Mouse (Mus musculus): ENCODE measurements at regions not wholly inside any gene's neighbourhood (a gene's known extent, or its start where the extent isn't known, plus 50 kb on each side); places are given as distances from the start of the nearest gene placed in this dataset.

DNA sequence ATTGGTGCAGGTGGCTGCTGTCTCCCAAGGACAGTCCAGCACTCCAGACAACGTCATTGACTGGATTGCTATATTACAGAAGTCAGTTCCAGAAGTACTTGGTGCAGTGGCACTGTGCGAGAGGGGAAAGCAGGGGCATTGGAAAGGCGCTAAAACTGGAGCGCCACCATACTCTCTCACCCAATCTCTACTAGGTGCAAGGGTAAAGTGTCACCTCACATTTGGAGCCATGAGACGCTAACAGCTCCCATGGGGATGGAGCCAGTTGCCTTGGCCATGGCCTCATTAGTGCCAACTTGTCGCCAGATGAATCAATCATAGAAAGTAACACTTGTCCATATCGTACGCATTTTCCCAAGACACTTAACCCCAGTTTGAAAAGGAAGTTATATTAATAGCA, 1617.2 kb upstream of the Gulo start:
- no peak for DNase-seq

DNA sequence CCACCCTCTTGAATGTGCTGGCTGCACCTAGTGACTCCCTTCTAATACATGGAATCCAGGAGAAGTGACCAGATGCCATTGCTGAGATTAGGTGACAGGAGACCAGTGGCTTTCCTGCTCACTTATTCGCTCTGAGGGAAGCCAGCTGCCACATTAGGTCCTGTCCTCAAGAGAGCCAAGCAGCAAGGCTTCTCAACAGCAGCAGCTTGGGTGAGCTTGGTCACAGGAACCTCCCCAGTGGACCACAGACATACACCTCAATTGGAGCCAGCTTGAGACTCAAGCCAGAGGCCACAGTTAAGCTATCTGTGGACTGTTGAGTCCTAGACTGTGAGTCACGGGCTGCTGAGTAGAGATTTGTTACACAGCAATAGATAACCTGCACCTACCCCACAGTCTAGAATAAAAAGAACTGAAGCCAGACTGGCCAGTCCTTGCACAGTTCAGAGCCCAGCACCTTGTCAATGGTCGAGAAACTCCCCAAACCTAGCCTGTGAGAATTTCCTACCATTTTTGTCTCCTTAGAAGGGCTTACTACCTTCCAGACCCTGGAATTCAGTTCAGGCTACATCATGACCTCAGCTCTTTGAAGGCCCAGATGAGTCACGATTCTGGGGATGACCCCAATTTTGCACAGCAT, 1615.0 kb upstream of the Gulo start:
- no peak for DNase-seq

DNA sequence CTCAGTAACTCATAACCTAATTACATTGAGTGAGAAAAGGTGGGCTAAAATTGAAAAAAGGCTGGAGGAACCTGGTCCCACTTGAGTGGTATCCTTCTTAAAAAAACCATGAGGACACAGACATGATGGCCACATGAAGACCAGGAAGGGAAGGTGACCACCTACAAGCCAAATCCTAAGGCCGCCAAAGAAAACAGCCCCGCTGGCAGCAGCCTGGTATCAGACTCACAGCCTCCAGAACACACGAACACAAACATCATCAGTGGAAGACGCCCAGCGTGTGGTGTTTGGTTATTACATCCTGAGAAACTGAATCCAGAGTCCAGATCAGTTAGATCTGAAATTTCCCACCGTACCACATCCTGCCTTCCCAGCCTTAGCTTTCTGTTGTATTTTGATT, 1613.9 kb upstream of the Gulo start:
- DNase-seq, result no peak

DNA sequence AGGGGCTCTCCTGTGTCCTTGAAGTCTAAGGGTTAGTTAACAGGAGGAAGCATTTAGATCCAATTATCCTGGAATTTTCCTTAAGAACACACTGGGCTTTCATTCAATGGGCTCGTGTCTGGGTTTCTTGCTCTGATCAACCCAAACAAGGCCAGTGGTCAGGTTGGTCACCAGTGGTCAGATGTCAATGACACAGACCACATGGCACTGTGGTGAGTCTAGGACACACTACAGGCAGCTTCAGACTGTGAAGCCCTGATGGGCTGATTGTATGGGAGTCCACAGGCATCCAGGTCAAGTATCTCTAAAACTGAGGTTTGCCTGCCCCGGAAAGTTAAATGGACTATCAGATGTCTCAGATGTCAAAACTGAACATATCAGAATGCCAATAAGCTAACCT, 1612.5 kb upstream of the Gulo start:
- no peak for DNase-seq

DNA sequence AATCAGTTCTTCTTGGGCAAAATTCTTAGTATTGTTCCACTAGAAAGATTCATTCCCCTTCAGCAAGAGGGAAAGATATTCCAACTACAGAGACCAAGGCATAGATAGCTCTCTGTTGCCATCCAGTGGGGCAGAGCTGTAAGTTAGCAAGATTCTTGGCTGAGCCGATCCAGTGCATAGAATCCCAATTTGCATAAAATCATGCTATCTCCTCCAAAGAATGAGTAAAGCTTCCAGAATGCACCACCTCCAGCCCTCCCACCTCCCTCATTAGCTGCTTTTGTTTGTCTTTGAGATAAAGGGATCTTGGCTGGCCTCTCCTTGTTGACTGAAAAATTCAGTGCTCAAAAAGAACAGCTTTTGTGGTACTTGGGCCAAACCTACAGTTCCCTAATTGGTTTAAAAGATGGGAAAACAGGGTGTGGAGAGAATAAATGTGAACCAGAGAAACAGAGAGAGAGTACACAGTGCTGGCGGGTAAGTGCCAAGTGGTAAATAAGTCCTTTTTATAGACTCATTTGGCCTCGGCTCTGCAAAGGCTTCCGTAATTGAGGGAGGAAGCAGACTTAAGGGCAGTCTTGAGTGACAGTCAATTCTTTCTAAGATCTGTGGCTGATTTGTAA, 1612.0 kb upstream of the Gulo start:
- peak; percentile 65 for DNase-seq

DNA sequence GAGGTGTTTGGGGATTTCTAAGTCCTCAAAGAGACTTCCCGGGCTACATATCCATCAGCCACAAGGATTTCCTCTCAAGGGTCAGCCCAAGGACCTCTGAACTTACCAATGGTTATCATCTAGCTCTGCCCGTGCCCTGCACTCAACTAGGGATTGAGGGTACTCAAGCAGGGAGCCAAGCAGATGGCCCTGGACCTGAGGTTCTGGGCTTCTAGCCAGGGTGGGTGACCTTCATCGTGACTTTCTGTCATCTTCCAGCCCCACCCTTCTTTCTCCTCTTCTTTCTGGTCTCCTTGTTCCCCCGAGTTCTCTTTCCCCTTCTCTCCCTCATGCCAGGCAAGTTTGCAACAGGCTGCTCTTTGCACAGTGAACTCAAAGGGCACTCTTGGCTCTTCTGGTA, 1610.6 kb upstream of the Gulo start:
- DNase-seq, result no peak

DNA sequence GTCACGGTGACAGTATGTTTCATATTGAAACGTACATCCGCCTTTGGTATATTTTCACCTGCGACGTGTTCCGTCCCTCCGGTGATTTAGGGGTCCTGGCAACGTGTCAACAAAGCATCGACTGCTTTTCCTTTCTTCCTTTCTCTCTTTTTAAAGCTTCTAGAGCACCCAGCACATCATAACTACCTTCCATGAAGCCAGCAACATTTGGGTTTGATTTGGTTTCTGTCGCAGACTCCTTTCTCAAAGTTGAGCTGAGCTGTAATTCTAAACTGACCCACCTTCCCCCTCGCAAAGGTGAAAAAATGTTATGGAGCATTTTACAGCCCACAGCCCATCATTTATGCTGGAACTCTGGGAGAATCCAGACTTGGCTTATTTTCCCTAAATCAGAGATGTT, 1605.4 kb upstream of the Gulo start:
- no peak for DNase-seq

DNA sequence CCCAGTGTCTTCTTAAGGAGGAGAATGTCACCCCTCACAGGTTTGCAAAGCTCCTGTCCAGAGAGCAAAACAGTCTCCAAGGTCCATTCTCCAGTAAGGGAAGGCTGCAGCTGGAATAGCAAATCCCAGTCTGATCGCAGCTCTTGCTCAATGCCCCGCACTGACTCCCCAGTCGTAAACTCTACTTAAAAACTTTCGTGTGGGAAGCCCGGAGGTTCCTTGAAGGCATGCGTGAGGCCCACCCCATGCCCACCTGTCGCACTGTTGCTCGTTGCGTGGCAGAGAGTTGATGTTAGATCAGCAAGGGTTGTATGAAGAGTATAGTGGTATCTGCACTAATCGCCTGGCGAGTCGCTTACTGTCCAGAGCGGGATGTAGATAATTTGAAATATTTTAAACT, 1604.7 kb upstream of the Gulo start:
- no peak for DNase-seq

DNA sequence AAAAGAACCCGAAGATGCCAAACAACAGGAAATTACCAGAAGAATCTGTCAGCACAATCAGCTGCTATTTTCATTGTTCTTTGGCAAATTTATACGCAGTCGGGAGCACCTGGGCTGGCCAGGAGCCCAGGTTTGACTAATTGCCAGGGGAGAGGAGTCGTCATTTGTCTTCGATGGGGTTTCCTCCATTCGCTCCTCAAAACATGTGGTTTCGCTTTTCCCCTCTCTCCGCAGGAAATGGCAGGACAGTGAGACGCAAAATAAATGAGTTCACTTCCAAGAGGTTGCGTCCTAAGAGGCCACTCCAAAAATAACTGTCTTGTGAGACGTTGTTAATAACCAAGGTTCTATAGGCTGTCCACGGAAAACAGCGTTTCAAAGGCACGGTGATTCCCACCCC, 1604.2 kb upstream of the Gulo start:
- peak; percentile 74 for DNase-seq

DNA sequence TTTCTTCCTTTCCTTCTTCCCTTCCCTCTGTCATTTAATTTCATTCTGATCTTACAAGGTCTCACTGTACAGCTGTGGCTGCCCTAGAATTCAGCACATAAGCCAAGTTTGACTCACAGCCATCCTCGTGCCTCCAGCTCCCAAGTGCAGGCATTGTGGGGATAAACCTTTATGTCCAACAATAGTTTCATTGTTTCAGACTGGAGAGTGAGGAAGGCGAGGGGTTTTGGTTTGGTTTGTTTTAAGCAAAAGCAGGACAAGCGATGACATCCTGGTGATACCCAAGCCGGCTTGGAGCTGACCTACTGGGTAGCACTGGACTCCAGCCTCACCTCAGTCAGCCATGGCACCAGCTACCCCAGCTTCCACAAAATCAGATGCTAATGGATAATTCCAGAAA, 1603.5 kb upstream of the Gulo start:
- no peak for DNase-seq

DNA sequence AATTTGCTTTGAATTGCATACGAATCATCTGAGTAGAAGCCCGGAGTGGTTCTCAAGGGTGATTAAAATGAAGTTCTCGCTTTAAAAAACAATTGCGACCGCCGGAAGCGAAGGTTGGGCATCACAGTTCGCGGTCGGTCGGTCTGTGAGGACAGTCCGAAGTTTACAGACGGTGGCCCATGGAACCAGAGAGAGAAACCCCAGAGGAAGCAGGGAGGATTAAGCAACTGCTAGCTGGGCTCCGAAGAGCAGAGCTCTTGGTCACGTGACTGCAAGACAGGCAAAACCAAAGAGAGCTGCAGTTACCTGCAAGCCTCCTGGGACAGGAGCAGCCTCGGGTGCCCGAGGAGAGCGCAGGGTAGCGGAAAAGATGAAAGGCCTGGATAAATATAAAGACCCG, 1599.3 kb upstream of the Gulo start:
- DNase-seq, result peak; percentile 30

DNA sequence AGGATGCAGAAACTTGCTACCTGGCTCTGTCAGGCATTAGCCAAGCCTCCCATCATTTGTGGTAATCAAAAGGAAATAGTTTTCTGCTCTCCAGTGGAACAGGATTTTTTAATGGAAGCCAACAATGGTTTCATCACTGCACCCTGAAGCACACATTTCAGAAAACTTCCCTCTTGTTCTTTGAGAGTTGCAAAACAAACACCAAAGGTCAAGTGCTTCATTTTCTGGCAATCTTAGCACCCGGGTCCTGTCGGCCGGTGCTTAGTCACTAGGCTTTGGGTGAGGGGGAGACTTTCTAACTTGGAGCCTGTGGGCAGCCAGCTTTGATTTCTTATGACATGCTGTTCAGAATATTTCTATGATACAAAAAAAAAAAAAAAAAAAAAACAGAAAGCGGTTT, 1594.0 kb upstream of the Gulo start:
- no peak for DNase-seq

DNA sequence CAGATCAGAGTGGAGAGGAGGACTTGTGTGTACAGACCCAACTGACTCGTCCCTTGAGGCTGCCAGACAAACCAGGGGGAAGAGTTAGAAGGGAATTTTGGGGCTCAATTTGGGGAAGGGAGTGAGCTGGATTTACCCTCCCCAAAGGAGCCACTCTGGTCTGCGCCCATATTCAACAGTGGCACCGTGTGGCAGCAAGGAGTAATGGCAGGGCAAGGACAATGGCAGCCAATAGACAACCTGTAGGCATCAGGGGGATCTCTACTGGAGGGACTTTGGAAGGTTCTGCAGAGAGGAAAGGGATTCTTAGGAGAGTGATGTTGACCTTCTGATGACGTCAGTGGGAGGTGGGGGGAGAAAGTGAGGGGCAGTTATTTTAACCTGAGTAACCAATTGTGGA, 1590.7 kb upstream of the Gulo start:
- peak; percentile 24 for DNase-seq

DNA sequence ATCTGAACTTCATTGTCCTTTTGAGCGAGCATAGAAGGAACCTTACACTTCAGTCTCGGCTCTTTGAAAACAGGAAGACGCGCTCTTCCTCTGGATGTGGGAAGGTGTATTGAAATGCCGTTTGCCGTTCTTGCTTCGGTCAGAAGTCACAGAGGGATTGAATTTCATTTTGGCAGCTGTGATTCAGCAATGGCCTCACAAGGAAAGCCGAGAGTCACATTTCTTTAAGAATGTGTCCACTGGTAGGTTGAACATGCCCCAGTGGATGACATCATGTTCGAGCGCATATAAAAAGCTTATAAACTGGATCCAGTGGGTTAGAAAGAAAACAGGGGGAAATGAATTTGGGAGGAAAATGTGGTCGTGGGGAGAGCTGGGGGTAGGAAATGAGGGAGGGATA, 1579.6 kb upstream of the Gulo start:
- no peak for DNase-seq

DNA sequence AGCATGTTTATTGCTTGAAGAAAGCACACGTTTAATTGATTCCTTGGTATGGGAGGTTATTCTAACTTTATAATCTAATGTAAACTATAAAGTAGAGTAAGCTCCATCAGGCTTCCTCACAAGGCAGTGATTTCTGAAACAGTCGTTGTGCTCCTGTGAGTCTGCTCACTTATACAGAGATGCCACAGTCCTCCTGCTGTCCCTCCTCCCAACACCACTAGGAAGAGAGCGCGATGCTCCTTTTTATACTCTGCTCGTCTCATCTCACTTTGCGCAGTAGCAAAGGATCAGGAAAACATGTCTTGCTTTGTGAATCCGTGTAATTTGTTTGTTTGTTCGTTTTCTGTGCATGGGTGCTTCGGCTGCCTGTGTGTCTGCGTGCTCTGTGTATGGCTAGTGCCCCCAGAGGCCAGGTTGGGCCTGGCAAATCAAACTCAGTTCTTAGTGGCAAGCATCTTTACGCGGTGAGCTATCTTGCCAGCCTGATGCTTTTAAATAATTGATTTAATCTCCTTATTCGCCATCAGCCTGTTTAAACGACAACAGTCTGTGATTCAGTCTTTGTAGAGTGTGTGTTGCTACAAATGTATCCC, 1575.5 kb upstream of the Gulo start:
- no peak for DNase-seq

DNA sequence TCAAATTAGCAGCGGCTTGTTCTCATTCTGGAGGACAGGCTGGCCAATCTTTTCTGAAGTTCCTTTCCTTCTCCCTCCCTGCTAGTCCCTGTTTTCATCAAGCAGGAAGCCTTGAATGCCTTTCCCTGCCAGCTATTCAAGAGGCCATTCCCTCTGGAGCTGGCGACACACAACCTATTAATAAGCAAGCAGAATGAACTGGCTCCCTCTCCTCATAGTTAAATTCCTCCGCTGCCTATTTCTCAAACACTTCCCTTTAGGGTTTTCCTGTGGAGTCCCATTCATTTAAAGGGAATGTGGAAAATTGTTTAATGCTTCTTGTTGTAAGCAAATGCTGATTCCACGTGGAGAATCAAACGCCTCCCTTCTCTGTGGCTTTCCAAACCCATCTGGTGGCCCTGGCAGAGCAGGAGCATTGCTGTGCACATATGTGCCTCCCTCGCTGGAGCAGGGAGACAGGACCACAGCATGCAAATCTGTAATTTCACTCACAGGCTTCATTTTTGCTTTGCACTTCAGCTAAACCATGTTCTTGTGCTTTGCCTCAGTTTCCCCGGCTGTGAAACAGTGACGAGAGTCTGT, 1573.3 kb upstream of the Gulo start:
- no peak for DNase-seq

DNA sequence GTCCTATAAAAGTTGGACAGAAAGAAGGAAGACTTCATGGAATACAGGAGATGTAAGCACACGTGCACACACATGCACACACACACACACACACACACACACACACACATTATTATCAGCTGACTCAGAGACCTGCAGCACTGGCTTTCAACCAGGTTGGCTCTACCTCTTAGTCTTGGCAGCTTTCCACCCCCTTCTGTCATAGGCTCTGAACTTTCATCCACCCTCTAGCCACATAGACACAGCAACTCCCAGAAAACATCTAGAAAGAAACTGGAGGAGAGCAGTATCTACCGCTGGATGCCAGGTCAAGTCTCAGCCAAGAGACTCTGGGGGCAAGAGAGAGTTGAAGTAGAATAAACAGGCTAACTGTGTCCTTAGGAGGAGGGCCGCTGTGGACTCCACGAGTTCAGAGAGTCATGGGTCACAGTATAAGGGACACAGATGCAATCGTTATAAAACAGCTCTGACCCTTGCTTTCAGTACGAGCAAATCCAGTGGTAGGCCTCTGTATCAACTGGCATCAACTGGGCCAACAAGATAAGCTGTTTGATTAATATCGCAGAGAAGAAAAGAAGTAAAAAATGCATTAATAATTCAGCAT, 1565.4 kb upstream of the Gulo start:
- peak; percentile 6 for DNase-seq

DNA sequence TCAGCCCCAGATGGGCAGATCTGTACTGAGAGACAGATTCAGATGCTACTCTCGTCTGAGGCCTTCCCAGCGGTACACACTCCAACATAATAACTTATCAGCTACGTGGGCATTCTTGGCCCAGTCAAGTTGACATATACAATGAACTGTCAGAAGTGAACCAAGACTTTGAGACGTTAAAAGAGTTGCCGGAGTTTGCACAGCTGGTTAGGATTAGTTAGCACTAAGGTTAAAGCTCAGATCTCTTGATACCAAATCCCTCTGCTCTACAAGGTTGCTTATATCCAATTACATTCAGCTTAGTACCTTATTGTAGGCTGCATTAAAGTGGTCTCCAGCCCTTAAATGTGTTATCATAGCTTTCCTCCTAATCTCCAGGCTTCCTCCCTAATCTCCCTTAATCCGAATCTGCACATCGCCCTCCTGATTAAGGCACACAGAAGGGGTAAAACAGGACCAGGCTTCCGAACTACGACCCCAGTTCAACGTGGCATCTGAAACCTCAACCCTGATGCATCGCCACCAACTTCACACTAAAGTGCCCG, 1564.5 kb upstream of the Gulo start:
- no peak for DNase-seq

DNA sequence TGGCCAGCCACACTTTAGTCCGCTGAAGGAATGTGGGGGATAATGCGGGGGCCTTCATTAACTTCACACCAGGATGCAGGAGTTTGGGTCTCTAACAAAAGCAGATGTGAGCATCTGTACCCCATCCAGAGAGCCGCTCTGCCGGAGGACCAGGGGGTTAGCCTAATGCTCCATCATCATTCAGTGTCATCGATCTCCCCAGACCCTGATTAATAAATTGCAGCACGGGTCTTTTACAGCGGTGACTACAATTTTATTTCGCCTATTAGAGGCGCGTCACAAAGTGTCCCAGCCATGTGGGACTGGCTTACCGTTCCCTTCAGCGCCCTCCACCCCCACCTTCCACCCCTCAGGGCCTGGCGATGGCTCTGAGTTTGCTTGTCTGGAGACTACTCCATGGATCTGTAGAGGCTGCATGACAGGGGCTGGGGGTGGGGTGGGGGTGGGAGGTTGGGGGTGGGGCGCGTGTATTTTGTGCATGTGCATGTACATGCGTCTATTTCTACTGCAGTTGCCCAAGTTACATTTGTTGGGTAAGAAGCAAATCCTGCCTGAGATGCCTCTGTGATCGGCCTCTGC, 1560.8 kb upstream of the Gulo start:
- no peak for DNase-seq

DNA sequence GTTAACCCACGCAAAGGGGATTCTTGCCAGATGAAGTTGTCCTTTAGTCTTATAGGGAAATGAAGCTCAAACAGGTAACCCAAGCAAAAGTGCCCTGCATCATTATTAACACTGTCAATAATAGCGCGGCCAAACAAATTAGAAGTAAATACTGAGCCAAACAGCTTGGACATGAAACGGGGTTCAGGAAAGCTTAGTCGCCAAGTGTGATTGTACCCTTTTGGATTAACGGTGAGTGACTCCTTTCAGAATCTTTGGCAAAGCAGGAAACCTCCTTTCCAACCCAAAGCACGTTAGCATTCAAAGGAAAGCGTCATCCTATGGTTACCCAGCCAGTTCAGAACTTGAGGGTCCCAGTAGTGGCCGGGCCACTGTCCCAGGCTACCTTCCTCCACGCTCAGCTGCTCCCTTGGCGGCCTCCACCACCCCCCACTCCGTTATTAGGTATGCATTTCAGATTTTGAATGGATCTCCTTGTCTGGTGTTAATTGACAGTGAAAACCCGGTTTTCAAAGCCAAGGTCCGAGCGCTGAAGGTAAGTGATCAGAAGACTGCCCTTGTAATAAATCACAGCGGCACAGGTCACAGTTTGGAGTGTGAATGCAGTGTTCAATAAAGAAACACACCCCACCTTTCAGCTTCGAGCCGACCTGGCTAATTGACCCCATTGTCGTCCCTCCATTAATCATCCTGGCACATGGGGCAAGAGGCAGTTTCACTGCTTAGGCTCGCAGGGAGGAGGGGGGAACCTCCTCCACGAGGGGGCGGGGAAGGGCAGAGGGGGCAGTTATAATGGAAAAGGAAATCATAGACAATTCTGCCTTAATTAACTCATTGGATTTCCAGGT, 1560.1 kb upstream of the Gulo start:
- no peak for DNase-seq

DNA sequence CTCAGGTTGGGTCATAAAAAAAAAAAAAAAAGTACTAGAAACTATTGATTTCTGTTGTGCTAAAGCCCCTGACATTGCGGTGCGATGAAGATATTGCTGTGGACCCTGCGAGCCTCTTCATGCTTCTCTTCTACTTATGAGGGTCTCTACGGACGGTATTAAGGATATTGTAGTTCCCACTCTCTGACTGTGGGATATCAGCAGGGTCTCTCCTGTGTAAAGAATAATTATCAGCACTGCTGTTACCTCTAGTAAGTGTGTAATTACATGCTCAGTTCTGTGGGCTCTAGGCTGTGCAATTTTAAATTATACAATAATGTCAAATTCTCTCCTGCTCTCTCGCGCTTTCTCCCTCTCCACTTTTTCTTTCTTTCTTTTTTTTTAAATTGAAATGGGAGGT, 1545.9 kb upstream of the Gulo start:
- DNase-seq, result no peak

DNA sequence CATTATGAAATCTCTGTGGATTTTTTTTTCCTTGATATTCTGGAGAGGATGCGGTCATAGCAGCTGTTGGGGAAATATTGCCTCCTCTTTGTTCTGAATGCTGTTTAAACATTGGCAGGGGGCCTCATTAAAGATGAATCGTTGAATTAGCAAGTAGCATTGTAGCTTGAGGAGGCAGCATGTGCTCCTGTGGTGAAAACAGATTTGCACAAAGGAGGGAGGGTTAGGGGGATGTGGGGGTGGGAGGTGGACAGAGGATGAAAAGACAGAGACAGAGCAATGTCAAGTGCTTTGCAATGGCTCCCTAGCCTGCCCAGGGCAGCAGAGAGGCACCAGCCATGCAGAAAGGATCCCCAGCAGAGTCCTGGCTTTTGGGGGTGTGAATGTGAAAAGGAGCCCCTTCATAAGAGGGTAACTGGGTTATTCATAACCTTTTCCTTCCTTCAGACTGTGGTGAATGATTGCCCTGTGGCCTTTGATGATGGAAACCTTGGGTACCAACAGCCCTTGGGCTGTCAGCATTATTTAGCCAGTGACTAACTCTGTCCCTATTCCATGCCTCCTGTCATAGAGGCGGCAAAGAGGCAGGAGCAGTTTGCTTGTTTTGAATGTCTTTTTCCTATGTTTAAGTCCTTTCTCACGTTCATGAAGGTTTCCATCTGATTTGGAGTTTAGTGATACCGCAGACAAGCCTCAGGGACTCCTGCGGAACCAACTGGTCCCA, 1541.6 kb upstream of the Gulo start:
- no peak for DNase-seq
